Mouse (Mus musculus) monocyte, adult 5-6 weeks (primary cell): ENCODE results near the gene Bicd1. TPM values are rescaled to one million over a fixed set of nuclear protein-coding genes. Genes with fewer than 3 reads are reported as not detected.

Source experiments
- ATAC-seq: fragments of 153-309, 156-312 bp; replicated peaks from 2 replicates; pipeline ENCODE4 v1.8.0; 2017; ENCODE audit warnings: mild to moderate bottlenecking; ENCODE audit not compliant: low TSS enrichment, insufficient number of reproducible peaks, severe bottlenecking, poor library complexity, low FRiP score
- total RNA-seq: library from RNA; stranded (forward); fragments of 200-1000, 200-491, 200-594 nt; gene quantifications from 3 replicates; pipeline ENCODE4 v1.2.3, GENCODE M21; 2017

Bicd1 gene
- total RNA-seq, 1 experiment from 2014 or later, result 9.0 TPM

GRCm38 (mm10) chr6:149494662-149495061 lies 86.0 kb downstream of the Bicd1 start:
- ATAC-seq, result no peak

DNA sequence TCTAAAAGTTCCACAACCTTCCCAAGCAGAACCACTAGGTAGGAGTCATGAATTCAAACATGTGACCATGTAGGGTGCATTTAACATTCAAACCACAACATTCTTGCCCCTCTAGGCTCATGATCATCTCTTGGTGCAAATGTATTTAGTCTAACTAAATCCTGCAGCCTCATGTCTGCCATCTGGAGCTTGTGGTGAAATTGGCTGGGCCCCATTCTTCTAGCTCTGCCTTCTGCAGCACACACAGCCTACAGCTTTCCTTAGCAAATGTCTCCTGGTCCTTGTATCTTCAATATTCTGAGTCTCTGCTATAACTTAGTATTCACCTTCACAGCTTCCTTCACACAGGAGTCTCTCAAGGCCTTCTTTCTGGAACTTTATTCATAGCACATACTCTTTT lies 87.2 kb downstream of the Bicd1 start:
- no peak for ATAC-seq

DNA sequence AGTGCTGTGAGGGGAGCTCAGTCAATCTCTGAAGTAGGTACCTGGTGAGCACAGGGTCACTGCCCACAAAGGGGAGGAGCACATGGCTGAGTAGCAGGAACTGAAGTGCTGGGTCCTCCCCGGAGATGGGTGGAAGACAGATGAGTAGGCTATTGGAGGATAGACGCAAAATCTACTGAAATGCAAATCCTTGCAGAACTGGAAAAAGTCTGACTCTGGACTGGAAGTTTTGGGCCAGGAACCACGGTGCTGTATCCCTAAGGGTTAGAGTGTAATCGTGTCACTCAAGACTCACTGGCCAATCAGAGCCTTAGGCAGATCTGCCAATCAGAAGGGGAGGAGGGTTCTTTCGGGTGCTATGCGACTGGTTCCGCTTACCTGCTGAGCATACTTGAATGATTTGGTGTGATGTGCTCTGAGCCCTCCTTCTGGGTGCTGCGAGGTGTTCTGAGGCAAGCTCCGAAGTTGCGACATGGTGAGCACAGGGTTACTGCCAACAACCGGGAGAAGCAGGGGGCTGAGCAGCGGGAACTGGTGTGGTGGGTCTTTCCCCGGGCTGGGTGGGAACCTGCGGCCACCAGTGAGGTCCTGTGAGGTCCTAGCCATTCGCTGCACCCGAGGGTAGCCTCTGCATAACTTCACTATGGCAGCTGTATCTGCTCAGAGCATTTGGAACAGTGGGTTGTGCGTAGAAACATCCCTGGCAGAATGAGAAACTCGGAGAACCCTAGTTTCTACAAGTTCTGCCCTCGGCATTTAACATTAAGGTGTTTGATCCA lies 157.2 kb downstream of the Bicd1 start:
- ATAC-seq, result peak; percentile 82

DNA sequence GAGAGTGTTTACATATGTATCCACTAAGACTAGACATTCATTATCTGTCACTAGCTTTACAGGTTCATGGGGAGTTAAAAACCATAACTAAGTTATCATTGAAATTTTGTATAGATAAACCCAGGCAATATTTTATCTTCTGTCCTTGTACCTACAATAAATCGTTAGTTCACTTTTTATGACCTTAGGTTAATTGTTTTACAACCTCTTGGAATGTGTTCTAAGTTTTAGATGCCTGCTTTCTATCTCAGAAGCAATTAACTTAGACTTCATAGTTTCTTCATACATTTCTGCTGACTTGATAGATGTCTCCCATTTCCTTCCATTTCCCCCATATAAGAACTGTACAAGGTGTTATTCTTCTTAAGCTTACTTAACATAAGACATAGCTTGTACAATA lies 158.5 kb downstream of the Bicd1 start:
- no peak for ATAC-seq

- ATAC-seq, result no peak
Measured at GRCm38 (mm10) chr6:149574288-149574687, 165.6 kb downstream of the Bicd1 start.

DNA sequence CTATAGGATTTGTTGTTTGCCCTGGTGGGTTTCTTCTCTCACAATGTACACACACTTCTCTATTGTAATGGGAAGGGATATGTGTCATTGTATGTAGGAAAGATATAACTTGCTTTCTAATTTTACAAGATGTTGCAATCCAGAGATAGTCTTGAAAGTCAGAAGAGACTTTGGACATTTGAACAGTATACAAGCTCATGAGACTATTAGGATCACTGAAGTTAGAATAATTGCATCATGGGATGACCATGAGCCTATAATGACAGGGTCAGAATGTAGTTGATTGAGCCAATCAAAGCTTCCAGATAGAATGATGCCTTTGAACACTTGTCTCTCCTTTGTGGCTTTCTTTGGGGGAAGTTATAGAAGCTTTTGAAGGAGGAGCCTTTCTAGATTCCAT lies 171.4 kb downstream of the Bicd1 start:
- no peak for ATAC-seq

DNA sequence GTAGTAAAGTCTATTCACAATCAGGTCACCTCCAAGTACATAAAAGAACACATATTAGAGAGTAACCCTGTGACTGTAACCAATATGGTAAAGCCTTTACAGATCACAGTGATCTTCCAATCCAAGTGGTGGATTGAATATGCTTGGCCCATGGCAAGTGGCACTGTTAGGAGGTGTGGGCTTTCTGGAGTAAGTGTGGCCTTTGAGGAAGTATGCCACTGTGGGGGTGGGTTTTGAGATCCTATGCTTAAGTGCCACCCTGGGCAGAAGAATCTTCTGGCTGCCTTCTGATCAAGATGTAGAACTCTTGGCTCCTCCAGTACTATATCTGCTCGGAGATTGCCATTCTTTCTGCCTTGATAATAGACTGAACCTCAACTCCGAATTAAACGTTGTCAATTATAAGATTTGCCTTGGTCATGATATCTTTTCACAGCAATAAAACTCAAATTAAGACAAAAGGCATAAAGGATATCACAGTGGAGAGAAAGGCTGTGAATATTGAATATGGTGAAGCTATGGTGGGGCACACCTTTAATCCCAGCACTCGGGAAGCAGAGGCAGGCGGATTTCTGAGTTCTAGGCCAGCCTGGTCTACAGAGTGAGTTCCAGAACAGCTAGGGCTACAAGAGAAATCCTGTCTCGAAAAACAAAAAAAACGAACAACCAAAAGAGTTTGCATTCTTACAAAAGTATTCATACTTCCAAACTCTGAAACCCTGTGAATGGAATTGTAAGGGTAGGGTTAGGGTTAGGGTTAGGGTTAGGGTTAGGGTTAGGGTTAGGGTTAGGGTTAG lies 177.2 kb downstream of the Bicd1 start:
- no peak for ATAC-seq

Other genes starting within 250 kb of the Bicd1 start
- gene Amn1, start 220.2 kb upstream of the Bicd1 start, total RNA-seq, result 21.7 to 34.0 TPM (median 25.1 TPM) in 3 replicates
- gene Resf1, start 99.5 kb upstream of the Bicd1 start, total RNA-seq, result 136 to 145 TPM (median 140 TPM) in 3 replicates